Mouse (Mus musculus): ENCODE results near the gene Etv6. TPM values are rescaled to one million over a fixed set of nuclear protein-coding genes. Genes with fewer than 3 reads are reported as not detected.

Gene Etv6
- polyA plus RNA-seq, 1 experiment from 2014 or later = 13.0 TPM

GRCm38 (mm10) chr6:134151022-134151680 is 115.7 kb downstream of the Etv6 start:
- Histone ChIP-seq H3K4me2 (no peak overlapping the region), H3K4me1 (replicated peaks; ENCODE audit: control insufficient read depth, insufficient read depth, low read length) (peaks cover 17% of the 10 kb centered on the region), H3K27me3 (replicated peaks; ENCODE audit: control insufficient read depth, insufficient read depth, low read length) (no peaks in the 10 kb centered on the region), H3K9me3 (ENCODE audit: control insufficient read depth, low read length) (no peaks in the 10 kb centered on the region), H3K27ac (ENCODE audit: low read depth, low read length) (no peak overlapping the region), H3K9ac (ENCODE audit: low read depth, low read length) (no peak overlapping the region), H3K4me3 (ENCODE audit: low read depth, low read length) (no peak overlapping the region), H3K36me3 (ENCODE audit: control insufficient read depth, insufficient read depth, low read length) (no peaks in the 10 kb centered on the region)
- 62% methylated on average over 15 of the region's 15 CpGs for WGBS
- DNase-seq (ENCODE audit: low spot score) (no peak), ATAC-seq (replicated peaks; ENCODE audit: low FRiP score) (no peak)

GRCm38 (mm10) chr6:134151853-134152505 is 116.5 kb downstream of the Etv6 start:
- Histone ChIP-seq H3K4me3 (ENCODE audit: low read depth, low read length) (no peak overlapping the region), H3K9ac (ENCODE audit: low read depth, low read length) (no peak overlapping the region), H3K9me3 (ENCODE audit: control insufficient read depth, low read length) (no peaks in the 10 kb centered on the region), H3K27ac (ENCODE audit: low read depth, low read length) (no peak overlapping the region), H3K4me2 (no peak overlapping the region), H3K36me3 (ENCODE audit: control insufficient read depth, insufficient read depth, low read length) (no peaks in the 10 kb centered on the region), H3K4me1 (replicated peaks; ENCODE audit: control insufficient read depth, insufficient read depth, low read length) (peaks cover 21% of the 10 kb centered on the region), H3K27me3 (replicated peaks; ENCODE audit: control insufficient read depth, insufficient read depth, low read length) (no peaks in the 10 kb centered on the region)
- no peak for ATAC-seq (replicated peaks; ENCODE audit: low FRiP score)
- no peak for DNase-seq (ENCODE audit: low spot score)
- WGBS = 51% methylated on average over 9 of the region's 9 CpGs

GRCm38 (mm10) chr6:134152539-134152938 is 117.0 kb downstream of the Etv6 start:
- H3K4me2 ChIP-seq = no peak overlapping the region
- no peaks in the 10 kb centered on the region for H3K9me3 ChIP-seq (ENCODE audit: control insufficient read depth, low read length)
- no peak overlapping the region for H3K4me3 ChIP-seq (ENCODE audit: low read depth, low read length)
- no peaks in the 10 kb centered on the region for H3K36me3 ChIP-seq (ENCODE audit: control insufficient read depth, insufficient read depth, low read length)
- no peak overlapping the region for H3K27ac ChIP-seq (ENCODE audit: low read depth, low read length)
- no peaks in the 10 kb centered on the region for H3K27me3 ChIP-seq (replicated peaks; ENCODE audit: control insufficient read depth, insufficient read depth, low read length)
- WGBS = 55% methylated on average over 6 of the region's 6 CpGs
- no peak overlapping the region for H3K9ac ChIP-seq (ENCODE audit: low read depth, low read length)
- DNase-seq (ENCODE audit: low spot score) (no peak), ATAC-seq (replicated peaks; ENCODE audit: low FRiP score) (no peak)
- peaks cover 24% of the 10 kb centered on the region for H3K4me1 ChIP-seq (replicated peaks; ENCODE audit: control insufficient read depth, insufficient read depth, low read length)

GRCm38 (mm10) chr6:134154746-134155145 is 119.2 kb downstream of the Etv6 start:
- DNase-seq (ENCODE audit: low spot score) = no peak
- Histone ChIP-seq H3K4me2 (no peak overlapping the region), H3K27me3 (replicated peaks; ENCODE audit: control insufficient read depth, insufficient read depth, low read length) (no peaks in the 10 kb centered on the region), H3K36me3 (ENCODE audit: control insufficient read depth, insufficient read depth, low read length) (no peaks in the 10 kb centered on the region), H3K4me1 (replicated peaks; ENCODE audit: control insufficient read depth, insufficient read depth, low read length) (peaks cover 21% of the 10 kb centered on the region), H3K9ac (ENCODE audit: low read depth, low read length) (no peak overlapping the region), H3K27ac (ENCODE audit: low read depth, low read length) (no peak overlapping the region), H3K4me3 (ENCODE audit: low read depth, low read length) (no peak overlapping the region), H3K9me3 (ENCODE audit: control insufficient read depth, low read length) (no peaks in the 10 kb centered on the region)
- ATAC-seq (replicated peaks; ENCODE audit: low FRiP score) = no peak
- WGBS = 83% methylated on average over 8 of the region's 8 CpGs

DNA sequence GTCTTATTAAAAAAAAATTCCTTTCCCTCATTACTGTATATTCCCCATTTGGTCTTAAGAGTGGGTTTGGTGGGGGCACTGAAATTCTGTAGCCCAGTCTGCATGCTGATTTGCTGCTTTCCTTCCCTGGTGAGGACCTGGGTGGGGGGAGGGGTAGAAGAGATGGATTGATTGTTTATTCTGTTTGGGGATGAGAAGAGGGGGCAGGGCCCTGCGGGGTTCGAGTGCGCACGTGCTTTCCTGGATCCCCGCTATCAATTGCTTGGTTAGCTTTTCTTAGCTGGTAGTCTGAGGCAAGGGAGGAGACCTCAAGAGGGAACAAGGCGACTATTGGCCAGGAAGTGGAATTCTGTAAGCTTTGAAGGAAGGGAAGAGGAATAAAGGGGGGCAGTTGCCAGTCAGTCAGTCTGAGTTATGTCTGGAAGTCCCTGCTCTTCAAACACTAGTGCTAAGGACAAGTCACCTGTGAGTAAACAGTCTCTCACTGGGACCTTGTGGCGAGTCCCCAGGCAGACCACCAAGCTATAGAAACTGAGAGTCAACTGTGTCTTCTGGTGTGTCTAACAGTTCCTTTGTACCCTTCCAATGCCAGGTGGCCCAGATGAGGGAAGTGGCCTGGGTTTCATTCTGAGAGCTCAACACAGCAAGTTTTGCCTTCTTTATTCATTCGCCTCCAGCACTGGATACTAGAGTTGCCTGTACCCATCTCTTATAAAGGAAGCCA is 120.6 kb downstream of the Etv6 start:
- Histone ChIP-seq H3K9ac (ENCODE audit: low read depth, low read length) (no peak overlapping the region), H3K27ac (ENCODE audit: low read depth, low read length) (no peak overlapping the region), H3K27me3 (replicated peaks; ENCODE audit: control insufficient read depth, insufficient read depth, low read length) (no peaks in the 10 kb centered on the region), H3K4me2 (no peak overlapping the region), H3K4me1 (replicated peaks; ENCODE audit: control insufficient read depth, insufficient read depth, low read length) (peaks cover 20% of the 10 kb centered on the region), H3K9me3 (ENCODE audit: control insufficient read depth, low read length) (no peaks in the 10 kb centered on the region), H3K36me3 (ENCODE audit: control insufficient read depth, insufficient read depth, low read length) (no peaks in the 10 kb centered on the region), H3K4me3 (ENCODE audit: low read depth, low read length) (no peak overlapping the region)
- no peak for ATAC-seq (replicated peaks; ENCODE audit: low FRiP score)
- no peak for DNase-seq (ENCODE audit: low spot score)
- WGBS = 46% methylated on average over 8 of the region's 8 CpGs

- peaks cover 14% of the 10 kb centered on the region for H3K4me1 ChIP-seq (replicated peaks; ENCODE audit: control insufficient read depth, insufficient read depth, low read length)
- H3K9me3 ChIP-seq (ENCODE audit: control insufficient read depth, low read length) = no peaks in the 10 kb centered on the region
- ATAC-seq (replicated peaks; ENCODE audit: low FRiP score) (no peak), DNase-seq (ENCODE audit: low spot score) (no peak)
- WGBS = 67% methylated on average over 6 of the region's 6 CpGs
- no peak overlapping the region for H3K4me2 ChIP-seq
- H3K27me3 ChIP-seq (replicated peaks; ENCODE audit: control insufficient read depth, insufficient read depth, low read length) = no peaks in the 10 kb centered on the region
- H3K4me3 ChIP-seq (ENCODE audit: low read depth, low read length) = no peak overlapping the region
- no peak overlapping the region for H3K9ac ChIP-seq (ENCODE audit: low read depth, low read length)
- H3K36me3 ChIP-seq (ENCODE audit: control insufficient read depth, insufficient read depth, low read length) = no peaks in the 10 kb centered on the region
- no peak overlapping the region for H3K27ac ChIP-seq (ENCODE audit: low read depth, low read length)
Observed at GRCm38 (mm10) chr6:134157533-134158115, 122.1 kb downstream of the Etv6 start.

DNA sequence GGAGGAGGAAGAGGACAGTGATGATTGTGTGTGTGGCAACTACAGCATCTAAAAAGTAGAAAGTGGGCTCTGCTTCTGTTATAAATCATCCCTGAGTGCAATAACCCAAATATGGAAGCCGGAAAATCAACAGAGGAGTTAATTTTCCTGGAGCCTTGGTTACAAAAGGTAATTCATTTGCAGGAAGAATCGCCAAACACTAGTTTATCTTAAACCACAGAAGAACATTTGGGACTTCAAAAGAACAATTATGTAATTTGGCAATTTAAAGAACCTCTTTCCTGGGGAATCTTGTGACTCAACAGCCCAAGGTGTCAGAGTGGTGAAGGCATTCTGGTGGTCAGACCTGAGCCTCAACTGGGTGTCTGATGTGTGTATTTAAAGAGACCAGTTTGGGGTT is 122.7 kb downstream of the Etv6 start:
- no peak for ATAC-seq (replicated peaks; ENCODE audit: low FRiP score)
- no peak overlapping the region for H3K4me3 ChIP-seq (ENCODE audit: low read depth, low read length)
- no peak overlapping the region for H3K27ac ChIP-seq (ENCODE audit: low read depth, low read length)
- no peaks in the 10 kb centered on the region for H3K9me3 ChIP-seq (ENCODE audit: control insufficient read depth, low read length)
- no peak overlapping the region for H3K4me2 ChIP-seq
- 89% methylated on average over 2 of the region's 2 CpGs for WGBS
- H3K27me3 ChIP-seq (replicated peaks; ENCODE audit: control insufficient read depth, insufficient read depth, low read length) = no peaks in the 10 kb centered on the region
- H3K36me3 ChIP-seq (ENCODE audit: control insufficient read depth, insufficient read depth, low read length) = no peaks in the 10 kb centered on the region
- no peak for DNase-seq (ENCODE audit: low spot score)
- peaks cover 16% of the 10 kb centered on the region for H3K4me1 ChIP-seq (replicated peaks; ENCODE audit: control insufficient read depth, insufficient read depth, low read length)
- no peak overlapping the region for H3K9ac ChIP-seq (ENCODE audit: low read depth, low read length)

DNA sequence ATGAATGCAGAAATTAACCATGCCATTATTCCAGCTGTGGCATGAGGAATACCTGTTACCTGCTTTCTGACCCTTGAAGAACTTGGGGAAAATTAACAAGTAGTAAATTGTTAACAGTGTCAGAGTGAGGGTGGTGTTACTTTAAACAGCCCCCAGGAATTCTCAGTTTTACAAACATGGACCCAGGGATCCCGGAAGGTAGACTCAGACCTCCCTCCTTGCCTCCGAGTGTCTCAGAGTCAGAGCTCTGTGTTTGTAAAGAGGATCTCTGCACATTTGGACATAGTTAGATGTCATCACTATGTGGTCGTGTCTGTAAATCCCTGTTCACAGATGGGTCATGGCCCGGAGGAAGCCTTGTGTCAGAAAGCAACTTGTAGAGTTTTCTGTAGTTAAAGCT is 124.2 kb downstream of the Etv6 start:
- 80% methylated on average over 4 of the region's 4 CpGs for WGBS

More for the DNA sequence above, 124.2 kb downstream of the Etv6 start:
- no peak overlapping the region for H3K27ac ChIP-seq (ENCODE audit: low read depth, low read length)
- ATAC-seq (replicated peaks; ENCODE audit: low FRiP score) = no peak
- H3K4me1 ChIP-seq (replicated peaks; ENCODE audit: control insufficient read depth, insufficient read depth, low read length) = peaks cover 22% of the 10 kb centered on the region
- no peaks in the 10 kb centered on the region for H3K9me3 ChIP-seq (ENCODE audit: control insufficient read depth, low read length)
- H3K9ac ChIP-seq (ENCODE audit: low read depth, low read length) = no peak overlapping the region
- H3K4me3 ChIP-seq (ENCODE audit: low read depth, low read length) = no peak overlapping the region
- H3K4me2 ChIP-seq = no peak overlapping the region
- no peak for DNase-seq (ENCODE audit: low spot score)
- no peaks in the 10 kb centered on the region for H3K36me3 ChIP-seq (ENCODE audit: control insufficient read depth, insufficient read depth, low read length)
- no peaks in the 10 kb centered on the region for H3K27me3 ChIP-seq (replicated peaks; ENCODE audit: control insufficient read depth, insufficient read depth, low read length)
